Mouse (Mus musculus): Measurements from ENCODE around the gene Tmem131l.

DNA sequence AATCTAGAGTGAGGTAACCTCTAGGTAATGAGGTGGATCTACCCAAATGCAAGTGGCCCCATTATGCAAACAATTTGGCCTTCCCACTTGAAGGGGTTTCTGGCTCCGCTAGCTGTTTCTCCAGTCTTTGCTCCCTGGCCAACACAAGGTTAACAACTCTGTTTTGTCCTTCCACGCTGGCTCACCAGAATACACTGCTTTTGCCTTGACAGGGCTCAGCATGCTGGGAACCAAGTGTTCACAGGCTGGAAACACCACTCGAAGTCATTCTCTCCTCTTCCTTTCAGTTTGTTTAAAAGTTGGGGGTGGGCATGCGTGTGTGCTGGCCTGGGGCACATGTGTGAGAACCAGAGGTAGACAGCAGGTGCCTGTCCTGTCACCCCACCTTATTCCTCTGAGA lies 91.2 kb downstream of the Tmem131l start:
- no peak for TF ChIP-seq CTCF (IDR thresholded peaks at IDR 0.05; ENCODE audit: control insufficient read depth, insufficient read depth, low read length)
- no peak for TF ChIP-seq POLR2A (IDR thresholded peaks at IDR 0.05; ENCODE audit: borderline replicate concordance, control insufficient read depth, low read depth, low read length)
